Mouse (Mus musculus): ENCODE data around the gene Mmp23. TPM values are rescaled to one million over a fixed set of nuclear protein-coding genes. Genes with fewer than 3 reads are reported as not detected.
"Not testable (repeated sequence)": the region's sequence is repeated elsewhere in the genome, so short reads cannot be mapped to it uniquely, and the experiment has no call there.

Gene Mmp23
- polyA plus RNA-seq, 1 experiment from 2014 or later, result 31.3 TPM

- H3K9me3 ChIP-seq (ENCODE audit: control insufficient read depth), result no peaks in the 10 kb centered on the region
- H3K4me2 ChIP-seq (replicated peaks; ENCODE audit: low read depth), result peak within 1 kb of the TSS; percentile 91
- TF ChIP-seq CTCF (IDR thresholded peaks at IDR 0.05; ENCODE audit: low read depth), result peak; percentile 35
- peak within 1 kb of the TSS; percentile 65 for H3K9ac ChIP-seq (ENCODE audit: low read depth, low read length)
- peak within 1 kb of the TSS; percentile 67 for H3K4me3 ChIP-seq (ENCODE audit: low read depth, low read length)
- no peaks in the 10 kb centered on the region for H3K4me1 ChIP-seq (replicated peaks; ENCODE audit: control insufficient read depth, insufficient read depth, low read length)
- under 1% methylated on average over 41 of the region's 47 CpGs for WGBS
- H3K27ac ChIP-seq (ENCODE audit: low read depth, low read length), result peak within 1 kb of the TSS; percentile 60; the same call in 1 of the 2 replicates
- no peaks in the 10 kb centered on the region for H3K36me3 ChIP-seq (ENCODE audit: control insufficient read depth, insufficient read depth)
- no peaks in the 10 kb centered on the region for H3K27me3 ChIP-seq (replicated peaks; ENCODE audit: control insufficient read depth, insufficient read depth, low read length)
- ATAC-seq, result peak; percentile 49
Observed at GRCm38 (mm10) chr4:155694111-155694481, 40.9 kb upstream of the Mmp23 start, which contains the start of gene Fndc10. Gene Fndc10 (plus strand): TSS chr4:155694342.

- H3K36me3 ChIP-seq (ENCODE audit: control insufficient read depth, insufficient read depth), result no peaks in the 10 kb centered on the region
- 97% methylated on average over 3 of the region's 3 CpGs for WGBS
- H3K27ac ChIP-seq (ENCODE audit: low read depth, low read length), result no peak overlapping the region
- no peaks in the 10 kb centered on the region for H3K27me3 ChIP-seq (replicated peaks; ENCODE audit: control insufficient read depth, insufficient read depth, low read length)
- no peak for ATAC-seq
- H3K4me1 ChIP-seq (replicated peaks; ENCODE audit: control insufficient read depth, insufficient read depth, low read length), result no peaks in the 10 kb centered on the region
- no peak overlapping the region for H3K9ac ChIP-seq (ENCODE audit: low read depth, low read length)
- H3K9me3 ChIP-seq (ENCODE audit: control insufficient read depth), result no peaks in the 10 kb centered on the region
- no peak for TF ChIP-seq CTCF (IDR thresholded peaks at IDR 0.05; ENCODE audit: low read depth)
- no peak overlapping the region for H3K4me2 ChIP-seq (replicated peaks; ENCODE audit: low read depth)
- H3K4me3 ChIP-seq (ENCODE audit: low read depth, low read length), result no peak overlapping the region
Observed at GRCm38 (mm10) chr4:155692421-155692820, 39.2 kb upstream of the Mmp23 start.

- no peaks in the 10 kb centered on the region for H3K9me3 ChIP-seq (ENCODE audit: control insufficient read depth)
- H3K9ac ChIP-seq (ENCODE audit: low read depth, low read length), result no peak overlapping the region
- H3K36me3 ChIP-seq (ENCODE audit: control insufficient read depth, insufficient read depth), result no peaks in the 10 kb centered on the region
- TF ChIP-seq CTCF (IDR thresholded peaks at IDR 0.05; ENCODE audit: low read depth), result no peak
- WGBS, result 82% methylated on average over 12 of the region's 12 CpGs
- H3K4me1 ChIP-seq (replicated peaks; ENCODE audit: control insufficient read depth, insufficient read depth, low read length), result no peaks in the 10 kb centered on the region
- no peak overlapping the region for H3K4me2 ChIP-seq (replicated peaks; ENCODE audit: low read depth)
- no peaks in the 10 kb centered on the region for H3K27me3 ChIP-seq (replicated peaks; ENCODE audit: control insufficient read depth, insufficient read depth, low read length)
- no peak overlapping the region for H3K27ac ChIP-seq (ENCODE audit: low read depth, low read length)
- no peak overlapping the region for H3K4me3 ChIP-seq (ENCODE audit: low read depth, low read length)
- ATAC-seq, result no peak
Observed at GRCm38 (mm10) chr4:155690571-155691375, 37.6 kb upstream of the Mmp23 start.

GRCm38 (mm10) chr4:155687764-155688163 lies 34.6 kb upstream of the Mmp23 start:
- H3K27me3 ChIP-seq (replicated peaks; ENCODE audit: control insufficient read depth, insufficient read depth, low read length); H3K9ac ChIP-seq (ENCODE audit: low read depth, low read length); H3K36me3 ChIP-seq (ENCODE audit: control insufficient read depth, insufficient read depth); H3K4me2 ChIP-seq (replicated peaks; ENCODE audit: low read depth); H3K4me3 ChIP-seq (ENCODE audit: low read depth, low read length); H3K9me3 ChIP-seq (ENCODE audit: control insufficient read depth); H3K4me1 ChIP-seq (replicated peaks; ENCODE audit: control insufficient read depth, insufficient read depth, low read length): not testable (repeated sequence)
- 49% methylated on average over 4 of the region's 4 CpGs for WGBS
- peak; percentile 70 for ATAC-seq
- H3K27ac ChIP-seq (ENCODE audit: low read depth, low read length), result peak overlapping the region; percentile 86

- not testable (repeated sequence) for ATAC-seq; H3K9me3 ChIP-seq (ENCODE audit: control insufficient read depth); H3K4me1 ChIP-seq (replicated peaks; ENCODE audit: control insufficient read depth, insufficient read depth, low read length); H3K36me3 ChIP-seq (ENCODE audit: control insufficient read depth, insufficient read depth); H3K27me3 ChIP-seq (replicated peaks; ENCODE audit: control insufficient read depth, insufficient read depth, low read length); H3K27ac ChIP-seq (ENCODE audit: low read depth, low read length); H3K4me3 ChIP-seq (ENCODE audit: low read depth, low read length); H3K4me2 ChIP-seq (replicated peaks; ENCODE audit: low read depth); H3K9ac ChIP-seq (ENCODE audit: low read depth, low read length)
- 89% methylated on average over 16 of the region's 19 CpGs for WGBS
Observed at GRCm38 (mm10) chr4:155683670-155684277, 30.6 kb upstream of the Mmp23 start.

- 69% methylated on average over 2 of the region's 2 CpGs for WGBS
- H3K9me3 ChIP-seq (ENCODE audit: control insufficient read depth), result no peaks in the 10 kb centered on the region
Observed at GRCm38 (mm10) chr4:155675991-155676390, 22.8 kb upstream of the Mmp23 start.

More at GRCm38 (mm10) chr4:155675991-155676390, 22.8 kb upstream of the Mmp23 start:
- no peak overlapping the region for H3K9ac ChIP-seq (ENCODE audit: low read depth, low read length)
- peak; percentile 73 for TF ChIP-seq CTCF (IDR thresholded peaks at IDR 0.05; ENCODE audit: low read depth)
- no peak overlapping the region for H3K4me3 ChIP-seq (ENCODE audit: low read depth, low read length)
- H3K4me1 ChIP-seq (replicated peaks; ENCODE audit: control insufficient read depth, insufficient read depth, low read length), result no peaks in the 10 kb centered on the region
- no peaks in the 10 kb centered on the region for H3K36me3 ChIP-seq (ENCODE audit: control insufficient read depth, insufficient read depth)
- ATAC-seq, result no peak
- H3K27me3 ChIP-seq (replicated peaks; ENCODE audit: control insufficient read depth, insufficient read depth, low read length), result no peaks in the 10 kb centered on the region
- H3K27ac ChIP-seq (ENCODE audit: low read depth, low read length), result no peak overlapping the region
- H3K4me2 ChIP-seq (replicated peaks; ENCODE audit: low read depth), result no peak overlapping the region

All from intestine, postnatal 0 days (tissue).